Mouse (Mus musculus) ovary, postnatal 14 days (tissue): ENCODE results near the gene Nsf.

Experiments
- DNase-seq: peaks from one replicate; pipeline ENCODE4 v3.0.0; 2022; ENCODE audit warnings: low spot score

Nsf gene

GRCm38 (mm10) chr11:103838955-103839354, 114.9 kb downstream of the Nsf start:
- no peak for DNase-seq

GRCm38 (mm10) chr11:103832331-103832730, 121.5 kb downstream of the Nsf start:
- DNase-seq, result no peak

- no peak for DNase-seq
Observed at GRCm38 (mm10) chr11:103831766-103832165, 122.1 kb downstream of the Nsf start.

- DNase-seq, result no peak
Observed at GRCm38 (mm10) chr11:103830476-103830875, 123.4 kb downstream of the Nsf start.

- DNase-seq, result no peak
Observed at GRCm38 (mm10) chr11:103829956-103830355, 123.9 kb downstream of the Nsf start.

GRCm38 (mm10) chr11:103828866-103829265, 125.0 kb downstream of the Nsf start:
- DNase-seq, result no peak

GRCm38 (mm10) chr11:103827201-103827600, 126.7 kb downstream of the Nsf start:
- DNase-seq, result no peak

GRCm38 (mm10) chr11:103816719-103817118, 137.1 kb downstream of the Nsf start:
- DNase-seq, result no peak

- no peak for DNase-seq
Observed at GRCm38 (mm10) chr11:103815986-103816385, 137.9 kb downstream of the Nsf start.

- DNase-seq, result no peak
Observed at GRCm38 (mm10) chr11:103814808-103815207, 139.0 kb downstream of the Nsf start.

GRCm38 (mm10) chr11:103811246-103811645, 142.6 kb downstream of the Nsf start:
- DNase-seq, result no peak

GRCm38 (mm10) chr11:103810631-103811030, 143.2 kb downstream of the Nsf start:
- DNase-seq, result no peak

- DNase-seq, result no peak
Observed at GRCm38 (mm10) chr11:103809611-103810598, 144.0 kb downstream of the Nsf start.

- DNase-seq, result no peak
Observed at GRCm38 (mm10) chr11:103808771-103809610, 144.9 kb downstream of the Nsf start.

- DNase-seq, result no peak
Observed at GRCm38 (mm10) chr11:103807966-103808365, 145.9 kb downstream of the Nsf start.

GRCm38 (mm10) chr11:103804804-103805203, 149.1 kb downstream of the Nsf start:
- no peak for DNase-seq

- no peak for DNase-seq
Observed at GRCm38 (mm10) chr11:103804126-103804525, 149.7 kb downstream of the Nsf start.

- no peak for DNase-seq
Observed at GRCm38 (mm10) chr11:103801128-103801527, 152.7 kb downstream of the Nsf start.

GRCm38 (mm10) chr11:103789951-103790350, 163.9 kb downstream of the Nsf start:
- DNase-seq, result no peak

GRCm38 (mm10) chr11:103780152-103780551, 173.7 kb downstream of the Nsf start:
- no peak for DNase-seq

- DNase-seq, result no peak
Observed at GRCm38 (mm10) chr11:103774228-103774530, 179.7 kb downstream of the Nsf start.

- DNase-seq, result no peak
Observed at GRCm38 (mm10) chr11:103773387-103774227, 180.2 kb downstream of the Nsf start, which contains the start of gene Wnt3. Gene Wnt3, plus strand, starts transcription at chr11:103774150.
